Mouse (Mus musculus) forebrain, postnatal 0 days (tissue): ENCODE results near the gene Lingo3. TPM values are rescaled to one million over a fixed set of nuclear protein-coding genes. Genes with fewer than 3 reads are reported as not detected.
A peak's percentile ranks its signal among the peaks of the same experiment; 100 is the strongest.

ENCODE experiments used
- ATAC-seq: fragments of 200-750 bp; cut with Nextera tagmentation; 2 replicates; pipeline ENCODE4 v1.8.0; 2017; ENCODE audit warnings: mild to moderate bottlenecking, moderate library complexity
- DNase-seq: peaks from one replicate; pipeline ENCODE4 v3.0.0-alpha.2; 2015
- H3K27ac ChIP-seq: fragments of 300-500 bp; sonication (generic); 2 replicates; pipeline ENCODE4 v1.5.1; 2014; ENCODE audit warnings: low read depth, mild to moderate bottlenecking, antibody characterized with exemption, low read length, moderate library complexity, mixed read lengths
- H3K27me3 ChIP-seq: fragments of 300-500 bp; sonication (generic); 2 replicates; pipeline ENCODE4 v1.6.1; 2014; ENCODE audit warnings: mild to moderate bottlenecking, low read length, mixed read lengths; ENCODE audit not compliant: insufficient read depth
- H3K36me3 ChIP-seq: fragments of 300-500 bp; sonication (generic); 2 replicates; pipeline ENCODE4 v1.6.1; 2014; ENCODE audit warnings: mild to moderate bottlenecking, moderate library complexity; ENCODE audit not compliant: insufficient read depth
- H3K4me1 ChIP-seq: fragments of 300-500 bp; sonication (generic); 2 replicates; pipeline ENCODE4 v1.6.1; 2014; ENCODE audit warnings: antibody characterized with exemption; ENCODE audit not compliant: insufficient read depth
- H3K4me2 ChIP-seq: fragments of 300-500 bp; sonication (generic); 2 replicates; pipeline ENCODE4 v1.6.1; 2014; ENCODE audit warnings: low read depth, mild to moderate bottlenecking, moderate library complexity
- H3K4me3 ChIP-seq: fragments of 300-500 bp; sonication (generic); 2 replicates; pipeline ENCODE4 v1.5.1; 2014; ENCODE audit warnings: low read depth, low read length, mixed read lengths
- H3K9ac ChIP-seq: fragments of 300-500 bp; sonication (generic); 2 replicates; pipeline ENCODE4 v1.6.1; 2014; ENCODE audit warnings: mild to moderate bottlenecking
- H3K9me3 ChIP-seq: fragments of 300-500 bp; sonication (generic); 2 replicates; pipeline ENCODE4 v1.6.1; 2016; ENCODE audit warnings: low read length
- CTCF ChIP-seq: sonication (generic); IDR thresholded peaks from 2 replicates; pipeline ENCODE4 v1.5.1; 2016; ENCODE audit warnings: antibody characterized with exemption, control low read depth, low read depth
- WGBS: fragments of 180-500 bp; shearing (Covaris S2); extraction: QIAGEN DNeasy Blood & Tissue Kit; methylation state at CpG from one replicate; pipeline ENCODE4 v1.1.7; 2014; 5-methylcytosine and 5-hydroxymethylcytosine counted together
- polyA plus RNA-seq: library from polyadenylated mRNA; unstranded; fragments of >200 nt; fragmentation: Nextera tagmentation; extraction: Ambion mirVana; gene quantifications from 2 replicates; pipeline ENCODE4 v1.2.1, GENCODE M21; 2015
- total RNA-seq: library from RNA; depleted of rRNA; stranded (reverse); fragments of >200 nt; gene quantifications from 2 replicates; pipeline ENCODE4 v1.2.3, GENCODE M21; 2014; rRNA removed

The Lingo3 gene
- total RNA-seq (23.3 and 23.7 TPM in 2 replicates), polyA plus RNA-seq (18.5 and 20.3 TPM in 2 replicates)

- Histone ChIP-seq H3K9ac (peak within 1 kb of the TSS; percentile 64), H3K4me3 (peak within 1 kb of the TSS; percentile 67), H3K27me3 (no peaks in the 10 kb centered on the region), H3K9me3 (no peaks in the 10 kb centered on the region), H3K4me2 (peak within 1 kb of the TSS; percentile 74), H3K36me3 (0 out of 2 replicates have a peak, but pooled peaks cover under 1% of the 10 kb centered on the region), H3K27ac (no peak within 1 kb of the TSS), H3K4me1 (0 out of 2 replicates have a peak, but pooled peaks cover 3% of the 10 kb centered on the region)
- 6% methylated on average over 40 of the region's 51 CpGs for WGBS
- no peak for TF ChIP-seq CTCF
- ATAC-seq (peak; percentile 86), DNase-seq (peak; percentile 87)
These were observed at the start of gene Lingo3 for GRCm38 (mm10) chr10:80843931-80844547. Gene Lingo3, minus strand, starts transcription at chr10:80844039.

- H3K9ac ChIP-seq = no peak overlapping the region
- no peaks in the 10 kb centered on the region for H3K27me3 ChIP-seq
- H3K4me2 ChIP-seq = no peak overlapping the region
- no peaks in the 10 kb centered on the region for H3K9me3 ChIP-seq
- no peak for TF ChIP-seq CTCF
- ATAC-seq (no peak), DNase-seq (no peak)
- H3K4me3 ChIP-seq = no peak overlapping the region
- H3K36me3 ChIP-seq = no peaks in the 10 kb centered on the region
- 58% methylated on average over 11 of the region's 11 CpGs for whole genome bisulfite sequencing
- no peaks in the 10 kb centered on the region for H3K4me1 ChIP-seq
- no peak overlapping the region for H3K27ac ChIP-seq
These were observed 43.3 kb upstream of the Lingo3 start for GRCm38 (mm10) chr10:80887181-80887580.

GRCm38 (mm10) chr10:80881301-80881700 lies 37.5 kb upstream of the Lingo3 start:
- Histone ChIP-seq H3K4me1 (no peaks in the 10 kb centered on the region), H3K9ac (no peak overlapping the region), H3K27me3 (no peaks in the 10 kb centered on the region), H3K9me3 (no peaks in the 10 kb centered on the region), H3K27ac (no peak overlapping the region), H3K36me3 (no peaks in the 10 kb centered on the region), H3K4me2 (no peak overlapping the region), H3K4me3 (no peak overlapping the region)
- peak; percentile 81 for TF ChIP-seq CTCF
- peak; percentile 60; the same call in 1 of the 2 replicates for ATAC-seq
- 23% methylated on average over 10 of the region's 10 CpGs for WGBS
- DNase-seq = peak; percentile 72

GRCm38 (mm10) chr10:80880901-80881300 lies 37.1 kb upstream of the Lingo3 start:
- TF ChIP-seq CTCF = no peak
- DNase-seq (no peak), ATAC-seq (no peak)
- no peak overlapping the region for H3K9ac ChIP-seq
- no peaks in the 10 kb centered on the region for H3K9me3 ChIP-seq
- H3K4me1 ChIP-seq = no peaks in the 10 kb centered on the region
- no peak overlapping the region for H3K4me3 ChIP-seq
- whole genome bisulfite sequencing = 79% methylated on average over 2 of the region's 2 CpGs
- no peak overlapping the region for H3K4me2 ChIP-seq
- no peaks in the 10 kb centered on the region for H3K27me3 ChIP-seq
- no peak overlapping the region for H3K27ac ChIP-seq
- H3K36me3 ChIP-seq = no peaks in the 10 kb centered on the region

- no peaks in the 10 kb centered on the region for H3K9me3 ChIP-seq
- DNase-seq = peak; percentile 53
- H3K36me3 ChIP-seq = no peaks in the 10 kb centered on the region
- TF ChIP-seq CTCF = peak; percentile 82
- H3K4me3 ChIP-seq = no peak overlapping the region
- no peaks in the 10 kb centered on the region for H3K27me3 ChIP-seq
- H3K27ac ChIP-seq = no peak overlapping the region
- H3K4me1 ChIP-seq = no peaks in the 10 kb centered on the region
- H3K9ac ChIP-seq = no peak overlapping the region
- ATAC-seq = peak; percentile 71
- 22% methylated on average over 5 of the region's 5 CpGs for WGBS
- H3K4me2 ChIP-seq = no peak overlapping the region
These were observed 36.3 kb upstream of the Lingo3 start for GRCm38 (mm10) chr10:80880131-80880641.

GRCm38 (mm10) chr10:80876594-80876993 lies 32.8 kb upstream of the Lingo3 start:
- Histone ChIP-seq H3K9ac (no peak overlapping the region), H3K27ac (no peak overlapping the region), H3K27me3 (no peaks in the 10 kb centered on the region), H3K4me2 (no peak overlapping the region), H3K9me3 (no peaks in the 10 kb centered on the region), H3K36me3 (no peaks in the 10 kb centered on the region), H3K4me1 (no peaks in the 10 kb centered on the region), H3K4me3 (no peak overlapping the region)
- WGBS = 21% methylated on average over 3 of the region's 3 CpGs
- TF ChIP-seq CTCF = no peak
- DNase-seq = no peak
- ATAC-seq = no peak

GRCm38 (mm10) chr10:80876028-80876427 lies 32.2 kb upstream of the Lingo3 start:
- peak; percentile 66 for ATAC-seq
- peak; percentile 54 for DNase-seq
- Histone ChIP-seq H3K9me3 (no peaks in the 10 kb centered on the region), H3K4me3 (no peak overlapping the region), H3K9ac (no peak overlapping the region), H3K27me3 (no peaks in the 10 kb centered on the region), H3K4me2 (no peak overlapping the region), H3K36me3 (no peaks in the 10 kb centered on the region), H3K4me1 (no peaks in the 10 kb centered on the region), H3K27ac (no peak overlapping the region)
- WGBS = 25% methylated on average over 5 of the region's 5 CpGs
- peak; percentile 75 for TF ChIP-seq CTCF
